Mouse (Mus musculus) bone marrow, adult 2 months (tissue): Measurements from ENCODE around the gene G430095P16Rik. TPM values are rescaled to one million over a fixed set of nuclear protein-coding genes. Genes with fewer than 3 reads are reported as not detected.

Source experiments
- H3K27ac ChIP-seq: fragments of 200-500 bp; 2 replicates; pipeline ENCODE4 v1.5.1; 2012; ENCODE audit warnings: low read depth, mild to moderate bottlenecking, control low read depth, inconsistent platforms, low read length; ENCODE audit not compliant: control insufficient read depth, poor library complexity, insufficient read depth
- H3K4me1 ChIP-seq: fragments of 200-500 bp; 2 replicates; pipeline ENCODE4 v1.6.1; 2011; ENCODE audit warnings: low read length; ENCODE audit not compliant: control insufficient read depth, insufficient read depth
- H3K4me3 ChIP-seq: fragments of 200-500 bp; replicated peaks from 2 replicates; pipeline ENCODE3; 2011; ENCODE audit warnings: mild to moderate bottlenecking, low read depth, low read length, control low read depth; ENCODE audit not compliant: control insufficient read depth
- CTCF ChIP-seq: fragments of 200-500 bp; IDR thresholded peaks from 2 replicates; pipeline ENCODE4 v1.5.1; 2011; ENCODE audit warnings: low read length, control low read depth; ENCODE audit not compliant: control insufficient read depth, insufficient read depth
- POLR2A ChIP-seq: fragments of 200-500 bp; IDR thresholded peaks from 2 replicates; pipeline ENCODE4 v1.6.1; 2011; ENCODE audit warnings: low read depth, mild to moderate bottlenecking, control low read depth, low read length, borderline replicate concordance; ENCODE audit not compliant: control insufficient read depth
- WGBS: fragments of 180-500 bp; shearing (Covaris S2); methylation state at CpG from one replicate; pipeline ENCODE4 v1.1.7; 2018; 5-methylcytosine and 5-hydroxymethylcytosine counted together
- polyA plus RNA-seq: library from polyadenylated mRNA; stranded (reverse); fragments of >200 nt; gene quantifications from 2 replicates; pipeline ENCODE4 v1.2.4, GENCODE M21; 2011; ENCODE audit warnings: low replicate concordance; ENCODE audit not compliant: missing spikeins, insufficient read depth, insufficient read length

The G430095P16Rik gene
- polyA plus RNA-seq, 1 experiment: 27.2 TPM

- no peak overlapping the region for H3K27ac ChIP-seq
Observed at GRCm38 (mm10) chr8:84711933-84712758, 10.7 kb upstream of the G430095P16Rik start.

GRCm38 (mm10) chr8:84712759-84713120 is 10.1 kb upstream of the G430095P16Rik start:
- no peak overlapping the region for H3K27ac ChIP-seq
- 40% methylated on average over 3 of the region's 3 CpGs for WGBS
- H3K4me1 ChIP-seq: peaks cover 2% of the 10 kb centered on the region
- no peak for TF ChIP-seq CTCF
- no peak for TF ChIP-seq POLR2A
- no peak overlapping the region for H3K4me3 ChIP-seq

More at GRCm38 (mm10) chr8:84711933-84712758, 10.7 kb upstream of the G430095P16Rik start:
- peaks cover 2% of the 10 kb centered on the region for H3K4me1 ChIP-seq
- no peak for TF ChIP-seq CTCF
- TF ChIP-seq POLR2A: no peak
- H3K4me3 ChIP-seq: no peak overlapping the region
- 54% methylated on average over 11 of the region's 11 CpGs for WGBS

DNA sequence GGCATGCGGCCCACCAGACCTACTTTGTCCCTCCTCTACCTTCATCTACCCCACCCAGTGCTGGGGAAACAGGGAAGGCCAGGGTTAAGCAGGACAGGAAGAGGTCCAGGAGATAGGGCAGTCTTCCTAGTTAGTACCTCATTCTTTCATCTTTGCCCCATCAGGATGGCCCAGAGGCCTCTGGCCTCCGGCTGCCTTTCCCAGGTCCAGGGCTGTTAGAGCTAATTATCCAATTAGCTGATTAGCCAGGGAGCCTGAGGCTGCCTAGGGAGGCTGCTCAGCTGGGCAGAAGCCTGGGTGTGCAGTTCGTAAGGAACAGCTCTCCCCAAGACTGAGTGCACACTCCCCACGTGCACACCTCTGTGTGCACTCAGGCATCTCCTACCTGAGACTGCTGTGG is 9.4 kb upstream of the G430095P16Rik start:
- 87% methylated on average over 4 of the region's 4 CpGs for WGBS
- Histone ChIP-seq H3K4me1 (no peaks in the 10 kb centered on the region; the same call in 1 of the 2 replicates), H3K4me3 (no peak overlapping the region)

DNA sequence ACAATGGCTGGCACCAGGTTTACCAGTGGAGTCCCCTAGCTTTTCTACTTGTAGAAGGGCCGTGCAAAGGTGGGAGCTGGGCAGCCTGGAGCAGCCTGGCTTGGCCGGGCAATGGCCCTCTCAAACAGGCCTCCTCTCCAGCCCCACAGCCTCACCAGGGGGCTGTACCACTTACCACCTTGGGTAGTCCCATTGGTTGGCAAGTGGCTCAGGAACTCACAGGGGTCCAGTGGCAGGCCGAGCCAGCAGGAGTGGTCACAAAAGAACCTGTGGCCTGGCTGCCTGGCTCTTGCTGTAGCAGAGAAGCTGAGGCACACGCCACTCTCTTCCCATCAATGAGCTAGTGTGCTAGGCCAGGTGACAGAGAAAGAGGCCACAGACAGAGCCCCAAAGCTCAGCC is 8.6 kb upstream of the G430095P16Rik start:
- TF ChIP-seq CTCF: no peak
- TF ChIP-seq POLR2A: no peak
- Histone ChIP-seq H3K27ac (no peak overlapping the region; the same call in 1 of the 2 replicates), H3K4me1 (no peaks in the 10 kb centered on the region; the same call in 1 of the 2 replicates), H3K4me3 (no peak overlapping the region)
- 85% methylated on average over 4 of the region's 4 CpGs for WGBS

More for the DNA sequence above, 9.4 kb upstream of the G430095P16Rik start:
- no peak for TF ChIP-seq POLR2A
- TF ChIP-seq CTCF: no peak
- no peak overlapping the region; the same call in 1 of the 2 replicates for H3K27ac ChIP-seq

DNA sequence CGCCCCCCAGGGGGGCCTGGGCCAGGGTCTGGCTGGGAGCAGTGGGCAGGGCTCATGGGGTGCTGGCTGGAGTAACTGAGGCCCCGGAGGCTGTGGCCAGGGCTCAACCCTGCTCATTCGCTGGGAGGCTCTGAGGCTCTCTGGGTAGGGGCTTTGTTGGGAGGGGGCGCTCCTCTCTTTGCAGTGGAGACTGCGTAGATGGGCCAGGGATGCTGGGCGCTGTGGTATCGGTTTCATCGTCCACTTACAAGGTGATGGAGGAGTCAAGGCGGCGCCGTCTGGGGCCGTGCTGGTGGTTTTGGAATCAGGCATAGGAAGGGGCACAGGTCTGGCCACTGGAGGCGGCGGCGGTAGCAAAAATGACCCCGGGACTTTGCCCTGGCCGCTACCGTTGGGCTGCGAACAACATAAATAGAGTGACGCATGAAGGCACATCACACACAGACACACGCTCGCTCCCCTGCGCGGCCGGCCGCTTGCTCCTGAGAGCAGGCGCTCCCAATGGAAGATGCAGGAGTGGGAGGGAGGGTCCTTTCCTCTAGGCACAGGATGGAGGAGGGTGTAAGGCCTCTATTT is 6.8 kb upstream of the G430095P16Rik start:
- TF ChIP-seq CTCF: no peak
- no peak for TF ChIP-seq POLR2A
- H3K4me3 ChIP-seq: no peak overlapping the region
- WGBS: 94% methylated on average over 27 of the region's 27 CpGs
- no peaks in the 10 kb centered on the region; the same call in 1 of the 2 replicates for H3K4me1 ChIP-seq
- H3K27ac ChIP-seq: no peak overlapping the region

DNA sequence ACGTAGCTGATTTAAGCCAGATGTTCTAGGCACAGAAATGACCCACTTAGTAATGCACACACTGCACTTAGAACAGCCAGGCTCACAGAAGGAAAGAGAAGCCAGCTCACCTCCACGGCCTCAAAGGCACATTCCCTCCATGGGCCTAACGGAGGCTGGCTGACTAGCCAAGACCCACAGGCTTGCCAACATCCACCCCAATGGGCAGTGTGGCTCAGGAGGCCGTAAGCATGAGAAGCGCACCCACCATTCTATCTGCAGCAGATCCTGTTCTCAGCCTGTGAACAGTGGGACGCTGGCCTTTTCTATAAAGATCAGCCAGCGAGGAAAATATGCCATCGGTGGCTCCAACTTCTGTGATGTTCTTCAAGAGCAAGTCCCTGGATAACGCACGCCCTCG is 6.0 kb upstream of the G430095P16Rik start:
- TF ChIP-seq CTCF (no peak), POLR2A (no peak)
- H3K4me3 ChIP-seq: no peak overlapping the region
- no peak overlapping the region for H3K27ac ChIP-seq
- WGBS: 94% methylated on average over 11 of the region's 11 CpGs
- no peaks in the 10 kb centered on the region; the same call in 1 of the 2 replicates for H3K4me1 ChIP-seq

GRCm38 (mm10) chr8:84718476-84718875 is 4.3 kb upstream of the G430095P16Rik start:
- Histone ChIP-seq H3K4me1 (peaks cover 8% of the 10 kb centered on the region), H3K4me3 (no peak overlapping the region), H3K27ac (no peak overlapping the region)
- 92% methylated on average over 5 of the region's 5 CpGs for WGBS
- TF ChIP-seq POLR2A (no peak), CTCF (no peak)

GRCm38 (mm10) chr8:84718959-84719690 is 3.7 kb upstream of the G430095P16Rik start:
- 92% methylated on average over 5 of the region's 5 CpGs for WGBS
- no peak for TF ChIP-seq POLR2A
- no peak for TF ChIP-seq CTCF
- no peak overlapping the region for H3K27ac ChIP-seq
- peaks cover 8% of the 10 kb centered on the region for H3K4me1 ChIP-seq
- no peak overlapping the region for H3K4me3 ChIP-seq
